Mouse (Mus musculus) kidney, embryonic 14.5 days (tissue): Measurements from ENCODE around the gene Alppl2. TPM values are rescaled to one million over a fixed set of nuclear protein-coding genes. Genes with fewer than 3 reads are reported as not detected.

Experiments
- ATAC-seq: fragments of 200-750 bp; cut with Nextera tagmentation; 2 replicates; pipeline ENCODE4 v1.8.0; 2017; ENCODE audit warnings: moderate number of reproducible peaks, mild to moderate bottlenecking, moderate TSS enrichment, moderate library complexity; ENCODE audit not compliant: low FRiP score, low TSS enrichment
- H3K27ac ChIP-seq: fragments of 300-500 bp; sonication (generic); 2 replicates; pipeline ENCODE4 v1.5.1; 2014; ENCODE audit warnings: low read depth, mild to moderate bottlenecking, low read length, moderate library complexity, mixed read lengths
- H3K27me3 ChIP-seq: fragments of 300-500 bp; sonication (generic); 2 replicates; pipeline ENCODE4 v1.6.1; 2014; ENCODE audit warnings: mild to moderate bottlenecking, low read length; ENCODE audit not compliant: control insufficient read depth, insufficient read depth
- H3K36me3 ChIP-seq: fragments of 300-500 bp; sonication (generic); 2 replicates; pipeline ENCODE4 v1.6.1; 2014; ENCODE audit warnings: low read length, mixed read lengths; ENCODE audit not compliant: control insufficient read depth, insufficient read depth
- H3K4me1 ChIP-seq: fragments of 300-500 bp; sonication (generic); 2 replicates; pipeline ENCODE4 v1.6.1; 2014; ENCODE audit warnings: low read length, mixed read lengths; ENCODE audit not compliant: control insufficient read depth, insufficient read depth
- H3K4me2 ChIP-seq: fragments of 300-500 bp; sonication (generic); replicated peaks from 2 replicates; pipeline ENCODE4 v1.6.1; 2014; ENCODE audit warnings: low read depth, mild to moderate bottlenecking, low read length
- H3K4me3 ChIP-seq: fragments of 300-500 bp; sonication (generic); 2 replicates; pipeline ENCODE4 v1.5.1; 2014; ENCODE audit warnings: mild to moderate bottlenecking, low read length
- H3K9ac ChIP-seq: fragments of 300-500 bp; sonication (generic); 2 replicates; pipeline ENCODE4 v1.6.1; 2014; ENCODE audit warnings: low read depth, mild to moderate bottlenecking, low read length, moderate library complexity
- H3K9me3 ChIP-seq: fragments of 300-500 bp; sonication (generic); 2 replicates; pipeline ENCODE4 v1.6.1; 2016; ENCODE audit warnings: low read length; ENCODE audit not compliant: control insufficient read depth
- WGBS: fragments of 180-500 bp; shearing (Covaris S2); extraction: QIAGEN DNeasy Blood & Tissue Kit; methylation state at CpG from one replicate; pipeline ENCODE4 v1.1.7; 2014; 5-methylcytosine and 5-hydroxymethylcytosine counted together
- polyA plus RNA-seq: library from polyadenylated mRNA; unstranded; fragments of >200 nt; fragmentation: Nextera tagmentation; extraction: Ambion mirVana; gene quantifications from 2 replicates; pipeline ENCODE4 v1.2.1, GENCODE M21; 2014

Gene Alppl2
- polyA plus RNA-seq, 1 experiment from 2014 or later: not detected

GRCm38 (mm10) chr1:87060913-87061312, 28.8 kb downstream of the Alppl2 start:
- Histone ChIP-seq H3K4me3 (no peak overlapping the region), H3K4me1 (no peaks in the 10 kb centered on the region), H3K9ac (no peak overlapping the region), H3K36me3 (no peaks in the 10 kb centered on the region), H3K9me3 (no peaks in the 10 kb centered on the region), H3K27me3 (no peaks in the 10 kb centered on the region), H3K27ac (no peak overlapping the region), H3K4me2 (no peak overlapping the region)
- ATAC-seq: no peak

- Histone ChIP-seq H3K9ac (no peak overlapping the region), H3K4me1 (no peaks in the 10 kb centered on the region), H3K27ac (no peak overlapping the region), H3K36me3 (no peaks in the 10 kb centered on the region), H3K27me3 (no peaks in the 10 kb centered on the region), H3K4me3 (no peak overlapping the region), H3K9me3 (no peaks in the 10 kb centered on the region), H3K4me2 (no peak overlapping the region)
- no peak for ATAC-seq
- 82% methylated on average over 8 of the region's 8 CpGs for WGBS
These were observed 30.6 kb downstream of the Alppl2 start for GRCm38 (mm10) chr1:87059042-87059665.

- no peaks in the 10 kb centered on the region for H3K9me3 ChIP-seq
- ATAC-seq: no peak
- no peaks in the 10 kb centered on the region for H3K27me3 ChIP-seq
- no peak overlapping the region for H3K4me3 ChIP-seq
- 80% methylated on average over 4 of the region's 4 CpGs for WGBS
- no peak overlapping the region for H3K9ac ChIP-seq
- no peak overlapping the region for H3K4me2 ChIP-seq
- H3K36me3 ChIP-seq: no peaks in the 10 kb centered on the region
- no peaks in the 10 kb centered on the region for H3K4me1 ChIP-seq
- no peak overlapping the region for H3K27ac ChIP-seq
These were observed 32.7 kb downstream of the Alppl2 start for GRCm38 (mm10) chr1:87057075-87057474.

GRCm38 (mm10) chr1:87051369-87051768, 38.4 kb downstream of the Alppl2 start:
- no peaks in the 10 kb centered on the region for H3K27me3 ChIP-seq
- no peak overlapping the region for H3K9ac ChIP-seq
- ATAC-seq: no peak
- H3K4me3 ChIP-seq: no peak overlapping the region
- no peak overlapping the region for H3K27ac ChIP-seq
- no peaks in the 10 kb centered on the region for H3K36me3 ChIP-seq
- WGBS: 78% methylated on average over 4 of the region's 4 CpGs
- H3K9me3 ChIP-seq: no peaks in the 10 kb centered on the region
- H3K4me1 ChIP-seq: no peaks in the 10 kb centered on the region
- H3K4me2 ChIP-seq: no peak overlapping the region

- H3K27ac ChIP-seq: no peak overlapping the region
- no peaks in the 10 kb centered on the region for H3K9me3 ChIP-seq
- no peak overlapping the region for H3K4me2 ChIP-seq
- H3K9ac ChIP-seq: no peak overlapping the region
- H3K36me3 ChIP-seq: no peaks in the 10 kb centered on the region
- H3K4me3 ChIP-seq: no peak overlapping the region
- ATAC-seq: no peak
- 78% methylated on average over 1 of the region's 1 CpGs for WGBS
- H3K4me1 ChIP-seq: no peaks in the 10 kb centered on the region
- no peaks in the 10 kb centered on the region for H3K27me3 ChIP-seq
These were observed 39.0 kb downstream of the Alppl2 start for GRCm38 (mm10) chr1:87050700-87051099.

- Histone ChIP-seq H3K4me2 (no peak overlapping the region), H3K4me1 (no peaks in the 10 kb centered on the region), H3K27ac (no peak overlapping the region), H3K36me3 (0 out of 2 replicates have a peak, but pooled peaks cover 1% of the 10 kb centered on the region), H3K9ac (no peak overlapping the region), H3K27me3 (no peaks in the 10 kb centered on the region), H3K9me3 (no peaks in the 10 kb centered on the region), H3K4me3 (no peak overlapping the region)
- WGBS: 72% methylated on average over 3 of the region's 3 CpGs
- ATAC-seq: no peak
These were observed 39.7 kb downstream of the Alppl2 start for GRCm38 (mm10) chr1:87050072-87050471.

GRCm38 (mm10) chr1:87041814-87042438, 47.8 kb downstream of the Alppl2 start:
- H3K4me1 ChIP-seq: peaks cover 13% of the 10 kb centered on the region; the same call in 1 of the 2 replicates
- H3K27me3 ChIP-seq: no peaks in the 10 kb centered on the region
- no peaks in the 10 kb centered on the region for H3K9me3 ChIP-seq
- ATAC-seq: peak; percentile 40
- no peak overlapping the region for H3K9ac ChIP-seq
- 0% methylated on average over 1 of the region's 1 CpGs for WGBS
- no peak overlapping the region for H3K4me2 ChIP-seq
- H3K4me3 ChIP-seq: no peak overlapping the region
- 0 out of 2 replicates have a peak, but pooled peaks cover 4% of the 10 kb centered on the region for H3K36me3 ChIP-seq
- no peak overlapping the region for H3K27ac ChIP-seq

- no peaks in the 10 kb centered on the region for H3K27me3 ChIP-seq
- H3K9me3 ChIP-seq: no peaks in the 10 kb centered on the region
- 0 out of 2 replicates have a peak, but pooled peaks cover 4% of the 10 kb centered on the region for H3K36me3 ChIP-seq
- 18% methylated on average over 3 of the region's 3 CpGs for WGBS
- no peak overlapping the region for H3K27ac ChIP-seq
- H3K4me3 ChIP-seq: no peak overlapping the region
- peaks cover 21% of the 10 kb centered on the region for H3K4me1 ChIP-seq
- no peak overlapping the region for H3K4me2 ChIP-seq
- no peak for ATAC-seq
- H3K9ac ChIP-seq: no peak overlapping the region
These were observed 48.6 kb downstream of the Alppl2 start for GRCm38 (mm10) chr1:87041119-87041518.

- H3K36me3 ChIP-seq: no peaks in the 10 kb centered on the region
- no peak for ATAC-seq
These were observed 51.2 kb downstream of the Alppl2 start for GRCm38 (mm10) chr1:87038477-87039070.

More at GRCm38 (mm10) chr1:87038477-87039070, 51.2 kb downstream of the Alppl2 start:
- Histone ChIP-seq H3K9me3 (no peaks in the 10 kb centered on the region), H3K4me3 (no peak overlapping the region), H3K27ac (no peak overlapping the region), H3K4me1 (peaks cover 33% of the 10 kb centered on the region), H3K4me2 (no peak overlapping the region), H3K9ac (no peak overlapping the region), H3K27me3 (no peaks in the 10 kb centered on the region)
- WGBS: 73% methylated on average over 2 of the region's 2 CpGs
